Mouse (Mus musculus): ENCODE data around the gene Triobp. TPM values are rescaled to one million over a fixed set of nuclear protein-coding genes. Genes with fewer than 3 reads are reported as not detected.

The Triobp gene
- polyA plus RNA-seq, 1 experiment from 2014 or later, result 49.0 TPM

DNA sequence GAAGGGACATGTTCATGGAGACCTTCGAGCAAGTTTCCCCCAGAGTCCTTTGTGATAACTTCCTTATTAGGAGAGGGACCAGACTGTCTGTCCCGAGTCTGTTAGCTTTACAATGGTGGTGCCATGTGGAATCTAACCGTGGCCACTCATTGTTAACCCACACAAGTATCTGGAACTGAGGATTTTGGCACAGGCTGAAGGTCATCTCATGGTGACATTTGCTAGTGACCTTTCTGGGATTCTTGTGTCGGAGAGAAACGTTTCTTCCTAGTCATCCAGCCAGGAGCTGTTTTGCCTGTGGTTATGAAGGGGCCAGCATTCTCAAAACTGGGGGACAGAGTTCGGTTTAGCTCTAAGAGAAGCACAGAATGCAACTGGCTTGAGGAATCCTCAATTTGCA, 24.1 kb downstream of the Triobp start:
- H3K9ac ChIP-seq (ENCODE audit: low read length), result no peak overlapping the region
- no peak for ATAC-seq (replicated peaks; ENCODE audit: low FRiP score, low TSS enrichment, low read depth)
- 74% methylated on average over 6 of the region's 6 CpGs for WGBS

DNA sequence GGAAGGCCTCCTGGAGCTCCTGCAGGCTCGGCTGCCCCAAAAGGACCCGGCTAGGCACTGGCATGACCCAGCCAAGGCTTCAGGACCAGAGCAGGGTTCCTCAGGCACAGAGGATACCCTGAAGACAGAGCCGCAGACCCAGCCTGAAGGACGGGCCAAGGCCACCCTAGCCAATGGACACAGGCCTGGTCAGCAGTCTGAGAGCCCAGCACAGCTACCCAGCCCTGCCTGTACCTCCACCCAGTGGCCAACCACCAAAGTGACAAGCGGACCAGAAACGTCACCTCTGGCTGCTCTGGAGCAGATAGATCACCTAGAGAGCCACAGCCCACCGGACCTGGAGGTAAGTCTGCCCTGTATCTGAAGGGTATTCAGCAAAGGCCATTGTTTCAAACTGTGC, 26.4 kb downstream of the Triobp start:
- Histone ChIP-seq H3K9me3 (ENCODE audit: control insufficient read depth, low read length) (no peaks in the 10 kb centered on the region), H3K4me1 (replicated peaks; ENCODE audit: control insufficient read depth, insufficient read depth, low read length) (peaks cover 9% of the 10 kb centered on the region), H3K27ac (ENCODE audit: low read depth) (no peak overlapping the region), H3K9ac (ENCODE audit: low read length) (no peak overlapping the region), H3K36me3 (ENCODE audit: control insufficient read depth, insufficient read depth, low read length) (no peaks in the 10 kb centered on the region), H3K4me3 (ENCODE audit: low read depth, low read length) (no peak overlapping the region), H3K4me2 (ENCODE audit: low read length) (no peak overlapping the region), H3K27me3 (replicated peaks; ENCODE audit: control insufficient read depth, insufficient read depth, low read length) (no peaks in the 10 kb centered on the region)
- ATAC-seq (replicated peaks; ENCODE audit: low FRiP score, low TSS enrichment, low read depth), result no peak
- no peak for DNase-seq (ENCODE audit: low spot score)
- 75% methylated on average over 7 of the region's 7 CpGs for WGBS

More for the DNA sequence above, 24.1 kb downstream of the Triobp start:
- H3K27me3 ChIP-seq (replicated peaks; ENCODE audit: control insufficient read depth, insufficient read depth, low read length), result no peaks in the 10 kb centered on the region
- no peak for DNase-seq (ENCODE audit: low spot score)
- H3K4me3 ChIP-seq (ENCODE audit: low read depth, low read length), result no peak overlapping the region
- no peak overlapping the region for H3K27ac ChIP-seq (ENCODE audit: low read depth)
- no peaks in the 10 kb centered on the region for H3K36me3 ChIP-seq (ENCODE audit: control insufficient read depth, insufficient read depth, low read length)
- H3K4me2 ChIP-seq (ENCODE audit: low read length), result no peak overlapping the region
- H3K4me1 ChIP-seq (replicated peaks; ENCODE audit: control insufficient read depth, insufficient read depth, low read length), result no peaks in the 10 kb centered on the region
- H3K9me3 ChIP-seq (ENCODE audit: control insufficient read depth, low read length), result no peaks in the 10 kb centered on the region

- Histone ChIP-seq H3K9ac (ENCODE audit: low read length) (no peak overlapping the region), H3K36me3 (ENCODE audit: control insufficient read depth, insufficient read depth, low read length) (no peaks in the 10 kb centered on the region), H3K4me2 (ENCODE audit: low read length) (no peak overlapping the region), H3K4me1 (replicated peaks; ENCODE audit: control insufficient read depth, insufficient read depth, low read length) (peaks cover 27% of the 10 kb centered on the region), H3K27me3 (replicated peaks; ENCODE audit: control insufficient read depth, insufficient read depth, low read length) (no peaks in the 10 kb centered on the region), H3K9me3 (ENCODE audit: control insufficient read depth, low read length) (no peaks in the 10 kb centered on the region), H3K4me3 (ENCODE audit: low read depth, low read length) (no peak overlapping the region), H3K27ac (ENCODE audit: low read depth) (no peak overlapping the region)
- WGBS, result 88% methylated on average over 8 of the region's 8 CpGs
- ATAC-seq (replicated peaks; ENCODE audit: low FRiP score, low TSS enrichment, low read depth) (no peak), DNase-seq (ENCODE audit: low spot score) (no peak)
Observed at GRCm38 (mm10) chr15:78977676-78978159, 30.2 kb downstream of the Triobp start.

GRCm38 (mm10) chr15:78978875-78979274, 31.4 kb downstream of the Triobp start:
- no peaks in the 10 kb centered on the region for H3K9me3 ChIP-seq (ENCODE audit: control insufficient read depth, low read length)
- peak overlapping the region; percentile 18 for H3K9ac ChIP-seq (ENCODE audit: low read length)
- no peaks in the 10 kb centered on the region for H3K36me3 ChIP-seq (ENCODE audit: control insufficient read depth, insufficient read depth, low read length)
- H3K4me2 ChIP-seq (ENCODE audit: low read length), result peak overlapping the region; percentile 32
- H3K4me1 ChIP-seq (replicated peaks; ENCODE audit: control insufficient read depth, insufficient read depth, low read length), result peaks cover 31% of the 10 kb centered on the region
- H3K27ac ChIP-seq (ENCODE audit: low read depth), result peak overlapping the region; percentile 82
- WGBS, result 4% methylated on average over 4 of the region's 4 CpGs
- no peak overlapping the region for H3K4me3 ChIP-seq (ENCODE audit: low read depth, low read length)
- ATAC-seq (replicated peaks; ENCODE audit: low FRiP score, low TSS enrichment, low read depth) (no peak; the same call in 1 of the 2 replicates), DNase-seq (ENCODE audit: low spot score) (peak; percentile 81)
- H3K27me3 ChIP-seq (replicated peaks; ENCODE audit: control insufficient read depth, insufficient read depth, low read length), result no peaks in the 10 kb centered on the region

GRCm38 (mm10) chr15:78980084-78980483, 32.6 kb downstream of the Triobp start:
- H3K27me3 ChIP-seq (replicated peaks; ENCODE audit: control insufficient read depth, insufficient read depth, low read length), result no peaks in the 10 kb centered on the region
- no peak overlapping the region for H3K4me3 ChIP-seq (ENCODE audit: low read depth, low read length)
- H3K4me1 ChIP-seq (replicated peaks; ENCODE audit: control insufficient read depth, insufficient read depth, low read length), result peaks cover 43% of the 10 kb centered on the region
- no peaks in the 10 kb centered on the region for H3K36me3 ChIP-seq (ENCODE audit: control insufficient read depth, insufficient read depth, low read length)
- no peak overlapping the region for H3K4me2 ChIP-seq (ENCODE audit: low read length)
- no peaks in the 10 kb centered on the region for H3K9me3 ChIP-seq (ENCODE audit: control insufficient read depth, low read length)
- H3K27ac ChIP-seq (ENCODE audit: low read depth), result no peak overlapping the region
- 86% methylated on average over 4 of the region's 4 CpGs for WGBS
- no peak overlapping the region for H3K9ac ChIP-seq (ENCODE audit: low read length)
- DNase-seq (ENCODE audit: low spot score) (no peak), ATAC-seq (replicated peaks; ENCODE audit: low FRiP score, low TSS enrichment, low read depth) (no peak)

- DNase-seq (ENCODE audit: low spot score), result peak; percentile 89
- ATAC-seq (replicated peaks; ENCODE audit: low FRiP score, low TSS enrichment, low read depth), result peak; percentile 84
- H3K4me1 ChIP-seq (replicated peaks; ENCODE audit: control insufficient read depth, insufficient read depth, low read length), result peaks cover 58% of the 10 kb centered on the region
Observed at GRCm38 (mm10) chr15:78982658-78983435, 35.3 kb downstream of the Triobp start.

DNA sequence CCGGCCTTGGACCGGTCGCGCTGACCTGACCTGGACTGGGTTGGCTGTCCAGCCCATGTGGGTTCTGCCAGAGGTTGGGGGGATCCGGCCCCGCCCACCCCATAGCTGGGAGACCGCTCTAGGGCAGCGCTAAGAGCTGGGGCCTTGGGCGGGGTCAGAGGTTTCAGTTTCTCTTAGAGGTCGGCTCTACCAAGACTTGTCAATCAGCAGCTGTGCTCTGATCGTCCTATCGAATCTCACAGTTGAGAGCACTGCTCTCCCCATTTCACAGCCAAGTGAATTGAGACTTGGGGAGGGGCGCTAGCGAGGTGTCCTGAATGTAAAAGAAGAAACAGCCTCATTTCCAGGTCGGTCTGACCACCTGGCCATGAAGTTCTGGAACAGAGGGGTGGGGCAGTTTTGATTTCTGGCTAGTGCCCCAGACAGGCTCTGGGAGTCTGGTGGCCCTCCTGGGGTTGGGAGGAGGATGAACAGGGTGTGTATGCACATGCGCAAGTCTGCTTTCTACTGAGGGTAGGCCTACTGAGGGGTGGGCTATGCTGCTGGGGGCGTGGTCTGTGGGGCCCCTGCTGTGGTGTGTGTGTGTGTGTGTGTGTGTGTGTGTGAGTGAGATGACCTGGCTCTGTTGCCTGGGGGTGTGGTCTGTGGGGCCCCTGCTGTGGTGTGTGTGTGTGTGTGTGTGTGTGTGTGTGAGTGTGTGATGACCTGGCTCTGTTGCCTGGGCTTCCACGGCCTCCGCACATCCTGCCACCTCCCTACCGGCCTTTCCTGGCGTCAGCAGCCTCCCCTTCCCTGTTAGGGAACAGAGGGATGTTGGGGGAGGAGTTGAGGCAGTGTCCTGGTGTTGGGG, 36.1 kb downstream of the Triobp start:
- Histone ChIP-seq H3K4me3 (ENCODE audit: low read depth, low read length) (peak overlapping the region; percentile 75), H3K9me3 (ENCODE audit: control insufficient read depth, low read length) (no peaks in the 10 kb centered on the region), H3K4me1 (replicated peaks; ENCODE audit: control insufficient read depth, insufficient read depth, low read length) (peaks cover 52% of the 10 kb centered on the region), H3K36me3 (ENCODE audit: control insufficient read depth, insufficient read depth, low read length) (peaks cover 13% of the 10 kb centered on the region), H3K4me2 (ENCODE audit: low read length) (peak overlapping the region; percentile 91), H3K27ac (ENCODE audit: low read depth) (peak overlapping the region; percentile 87), H3K9ac (ENCODE audit: low read length) (peak overlapping the region; percentile 76), H3K27me3 (replicated peaks; ENCODE audit: control insufficient read depth, insufficient read depth, low read length) (no peaks in the 10 kb centered on the region)
- peak; percentile 84 for DNase-seq (ENCODE audit: low spot score)
- peak; percentile 77 for ATAC-seq (replicated peaks; ENCODE audit: low FRiP score, low TSS enrichment, low read depth)
- WGBS, result under 1% methylated on average over 21 of the region's 21 CpGs

More at GRCm38 (mm10) chr15:78982658-78983435, 35.3 kb downstream of the Triobp start:
- no peaks in the 10 kb centered on the region for H3K9me3 ChIP-seq (ENCODE audit: control insufficient read depth, low read length)
- H3K27ac ChIP-seq (ENCODE audit: low read depth), result peak overlapping the region; percentile 87
- no peaks in the 10 kb centered on the region for H3K27me3 ChIP-seq (replicated peaks; ENCODE audit: control insufficient read depth, insufficient read depth, low read length)
- H3K9ac ChIP-seq (ENCODE audit: low read length), result peak overlapping the region; percentile 76
- under 1% methylated on average over 57 of the region's 67 CpGs for WGBS
- H3K4me3 ChIP-seq (ENCODE audit: low read depth, low read length), result peak overlapping the region; percentile 75
- H3K4me2 ChIP-seq (ENCODE audit: low read length), result peak overlapping the region; percentile 91
- H3K36me3 ChIP-seq (ENCODE audit: control insufficient read depth, insufficient read depth, low read length), result peaks cover 5% of the 10 kb centered on the region; the same call in 1 of the 2 replicates

- WGBS, result 13% methylated on average over 5 of the region's 5 CpGs
- Histone ChIP-seq H3K4me1 (replicated peaks; ENCODE audit: control insufficient read depth, insufficient read depth, low read length) (peaks cover 45% of the 10 kb centered on the region), H3K36me3 (ENCODE audit: control insufficient read depth, insufficient read depth, low read length) (peaks cover 20% of the 10 kb centered on the region), H3K4me2 (ENCODE audit: low read length) (peak overlapping the region; percentile 91), H3K27me3 (replicated peaks; ENCODE audit: control insufficient read depth, insufficient read depth, low read length) (no peaks in the 10 kb centered on the region), H3K27ac (ENCODE audit: low read depth) (peak overlapping the region; percentile 59; the same call in 1 of the 2 replicates), H3K9ac (ENCODE audit: low read length) (peak overlapping the region; percentile 76; the same call in 1 of the 2 replicates), H3K4me3 (ENCODE audit: low read depth, low read length) (peak overlapping the region; percentile 75), H3K9me3 (ENCODE audit: control insufficient read depth, low read length) (no peaks in the 10 kb centered on the region)
- DNase-seq (ENCODE audit: low spot score) (no peak), ATAC-seq (replicated peaks; ENCODE audit: low FRiP score, low TSS enrichment, low read depth) (no peak)
Observed at GRCm38 (mm10) chr15:78984286-78984778, 36.8 kb downstream of the Triobp start.
